10 mouse cellular contexts compared by ENCODE assay signal in genomic region chrX:93281756-93282155, GRCm38 (mm10). TPM values are rescaled to one million over a fixed set of nuclear protein-coding genes. Genes with fewer than 3 reads are reported as not detected.
DNase-seq lines count a peak whose midpoint lies in the region; ATAC-seq and TF ChIP-seq lines count a peak whose summit lies in the region.
"Had no signal": no experiment of that assay in that cellular context is flagged by ENCODE, and none has a peak within 500 bp of the region (broad histone marks: within the 10 kb centered on the region; RNA-seq: fewer than 3 reads in every experiment).

No protein-coding gene starts in this region.

- ATAC-seq in kidney, postnatal 0 days (replicated peaks; ENCODE audit: low FRiP score, low read depth), result no peak
- no peak for ATAC-seq in forebrain, postnatal 0 days
- ATAC-seq in midbrain, embryonic 11.5 days (ENCODE audit: low FRiP score), result peak; percentile 12

- H3K36me3 ChIP-seq in kidney, postnatal 0 days (ENCODE audit: insufficient read depth, low read length), result no peaks in the 10 kb centered on the region
- H3K36me3 ChIP-seq in forebrain, postnatal 0 days (ENCODE audit: insufficient read depth), result no peaks in the 10 kb centered on the region
- no peaks in the 10 kb centered on the region for H3K36me3 ChIP-seq in midbrain, embryonic 11.5 days (ENCODE audit: control insufficient read depth, insufficient read depth, low read length)

- H3K9ac ChIP-seq in kidney, postnatal 0 days (ENCODE audit: low read depth, low read length), result no peak overlapping the region
- no peak overlapping the region for H3K9ac ChIP-seq in forebrain, postnatal 0 days
- H3K9ac ChIP-seq in midbrain, embryonic 11.5 days (ENCODE audit: low read length), result no peak overlapping the region

- H3K4me2 ChIP-seq in kidney, postnatal 0 days (ENCODE audit: low read length), result peak overlapping the region; percentile 10; the same call in 1 of the 2 replicates
- H3K4me2 ChIP-seq in forebrain, postnatal 0 days (ENCODE audit: low read depth), result peak overlapping the region; percentile 38
- peak overlapping the region; percentile 26 for H3K4me2 ChIP-seq in midbrain, embryonic 11.5 days

- WGBS in kidney, postnatal 0 days, result 14% methylated on average over 5 of the region's 5 CpGs
- WGBS in forebrain, postnatal 0 days, result 27% methylated on average over 5 of the region's 5 CpGs
- 21% methylated on average over 5 of the region's 5 CpGs for WGBS in midbrain, embryonic 11.5 days

- peaks cover 24% of the 10 kb centered on the region for H3K27me3 ChIP-seq in kidney, postnatal 0 days (ENCODE audit: insufficient read depth, low read length)
- no peaks in the 10 kb centered on the region for H3K27me3 ChIP-seq in forebrain, postnatal 0 days (ENCODE audit: insufficient read depth, low read length)
- H3K27me3 ChIP-seq in midbrain, embryonic 11.5 days (ENCODE audit: control insufficient read depth, insufficient read depth, low read length), result peaks cover 55% of the 10 kb centered on the region

- H3K27ac ChIP-seq in kidney, postnatal 0 days, result no peak overlapping the region
- H3K27ac ChIP-seq in forebrain, postnatal 0 days (ENCODE audit: low read depth, low read length), result peak overlapping the region; percentile 41; the same call in 1 of the 2 replicates
- H3K27ac ChIP-seq in midbrain, embryonic 11.5 days (ENCODE audit: low read depth, low read length), result no peak overlapping the region

- no peak overlapping the region for H3K4me3 ChIP-seq in kidney, postnatal 0 days (replicated peaks; ENCODE audit: low read depth, low read length)
- peak overlapping the region; percentile 19 for H3K4me3 ChIP-seq in forebrain, postnatal 0 days (ENCODE audit: low read depth, low read length)
- no peak overlapping the region for H3K4me3 ChIP-seq in midbrain, embryonic 11.5 days (ENCODE audit: low read depth, low read length)

- H3K9me3 ChIP-seq in kidney, postnatal 0 days (replicated peaks; ENCODE audit: low read length), result no peaks in the 10 kb centered on the region
- no peaks in the 10 kb centered on the region for H3K9me3 ChIP-seq in forebrain, postnatal 0 days (ENCODE audit: low read length)
- no peaks in the 10 kb centered on the region for H3K9me3 ChIP-seq in midbrain, embryonic 11.5 days (ENCODE audit: control insufficient read depth, low read length)

- no peak for DNase-seq in kidney, postnatal 0 days (ENCODE audit: low spot score)
- DNase-seq in kidney, postnatal 14 days, result no peak
- DNase-seq in ZHBTc4 (ENCODE audit: low read depth, low spot score), result peak; percentile 22
- DNase-seq in forebrain, postnatal 0 days, result peak; percentile 24
- DNase-seq in midbrain, embryonic 11.5 days (ENCODE audit: low spot score, missing footprints), result no peak
- DNase-seq in gastrocnemius, postnatal 4 days (ENCODE audit: low spot score in 2 of 2), result no peak
- DNase-seq in cerebellum, postnatal 25 days, result no peak
- no peak for DNase-seq in adrenal gland, adult (ENCODE audit: inconsistent age in 2 of 2, low spot score in 1 of 2)
- DNase-seq: cerebellum, adult 9-10 months had no signal

- H3K4me1 ChIP-seq in kidney, postnatal 0 days (replicated peaks; ENCODE audit: insufficient read depth, low read length), result no peaks in the 10 kb centered on the region
- H3K4me1 ChIP-seq in forebrain, postnatal 0 days (ENCODE audit: insufficient read depth), result no peaks in the 10 kb centered on the region
- no peaks in the 10 kb centered on the region for H3K4me1 ChIP-seq in midbrain, embryonic 11.5 days (ENCODE audit: control insufficient read depth, insufficient read depth, low read length)

- no peak for TF ChIP-seq CTCF in kidney, postnatal 0 days (IDR thresholded peaks at IDR 0.05; ENCODE audit: low read depth)
- no peak for TF ChIP-seq CTCF in forebrain, postnatal 0 days (IDR thresholded peaks at IDR 0.05; ENCODE audit: low read depth)

RNA-seq across cellular contexts. Expression of gene Arx, which starts 4.5 kb away (rescaled TPM):
- polyA plus RNA-seq in kidney, postnatal 0 days (2015; fragmentation: Nextera tagmentation; extraction: Ambion mirVana), result 0.05 and 0.07 TPM in 2 replicates
- 41.8 and 57.9 TPM in 2 replicates for total RNA-seq in forebrain, postnatal 0 days (2014; rRNA removed)
- 30.2 and 30.6 TPM in 2 replicates for polyA plus RNA-seq in forebrain, postnatal 0 days (2015; fragmentation: Nextera tagmentation; extraction: Ambion mirVana)
- 6.3 and 7.5 TPM in 2 replicates for polyA plus RNA-seq in midbrain, embryonic 11.5 days (2014; fragmentation: Nextera tagmentation; extraction: Ambion mirVana)
- 1 to 10 TPM; 2.2 to 2.4 TPM for total RNA-seq in gastrocnemius, postnatal 4 days (2021)
- total RNA-seq: heart, postnatal 36 days had no signal

Comparison
In these comparisons a context has a peak if more than half of its experiments do, and no peak if none do; other contexts are left out.
1. DNase-seq: peak in ZHBTc4 (single experiment) and forebrain, postnatal 0 days (single experiment); none in kidney, postnatal 0 days (single experiment), kidney, postnatal 14 days (single experiment), midbrain, embryonic 11.5 days (single experiment), gastrocnemius, postnatal 4 days (0 of 2), cerebellum, postnatal 25 days (0 of 2) and adrenal gland, adult (0 of 2).
2. Peak in every context shown above with its lines, with median percentiles within 50 percentile points of each other: H3K4me2 ChIP-seq.